Mouse (Mus musculus) lung, embryonic 16.5 days (tissue): ENCODE measurements around the gene Rasl11b. TPM values are rescaled to one million over a fixed set of nuclear protein-coding genes. Genes with fewer than 3 reads are reported as not detected.
A peak's percentile ranks its signal among the peaks of the same experiment; 100 is the strongest.

Source experiments
- ATAC-seq: fragments of 200-750 bp; cut with Nextera tagmentation; 2 replicates; pipeline ENCODE4 v1.8.0; 2017; ENCODE audit warnings: low read depth, mild to moderate bottlenecking, moderate library complexity
- H3K27ac ChIP-seq: fragments of 300-500 bp; sonication (generic); 2 replicates; pipeline ENCODE4 v1.5.1; 2014; ENCODE audit warnings: mild to moderate bottlenecking, control low read depth, low read length
- H3K27me3 ChIP-seq: fragments of 300-500 bp; sonication (generic); 2 replicates; pipeline ENCODE4 v1.6.1; 2014; ENCODE audit warnings: low read depth, low read length, mixed read lengths; ENCODE audit not compliant: control insufficient read depth, insufficient read depth
- H3K36me3 ChIP-seq: fragments of 300-500 bp; sonication (generic); 2 replicates; pipeline ENCODE4 v1.6.1; 2014; ENCODE audit warnings: low read length; ENCODE audit not compliant: control insufficient read depth, insufficient read depth
- H3K4me1 ChIP-seq: fragments of 300-500 bp; sonication (generic); replicated peaks from 2 replicates; pipeline ENCODE4 v1.6.1; 2014; ENCODE audit warnings: low read length, mixed read lengths; ENCODE audit not compliant: control insufficient read depth, insufficient read depth
- H3K4me2 ChIP-seq: fragments of 300-500 bp; sonication (generic); 2 replicates; pipeline ENCODE4 v1.6.1; 2014; ENCODE audit warnings: low read depth, low read length, control low read depth
- H3K4me3 ChIP-seq: fragments of 300-500 bp; sonication (generic); 2 replicates; pipeline ENCODE4 v1.5.1; 2014; ENCODE audit warnings: mild to moderate bottlenecking, low read length, control low read depth
- H3K9ac ChIP-seq: fragments of 300-500 bp; sonication (generic); 2 replicates; pipeline ENCODE4 v1.6.1; 2014; ENCODE audit warnings: low read length, control low read depth
- H3K9me3 ChIP-seq: fragments of 300-500 bp; sonication (generic); 2 replicates; pipeline ENCODE4 v1.6.1; 2016; ENCODE audit warnings: low read length; ENCODE audit not compliant: control insufficient read depth
- WGBS: fragments of 180-500 bp; shearing (Covaris S2); extraction: QIAGEN DNeasy Blood & Tissue Kit; methylation state at CpG from one replicate; pipeline ENCODE4 v1.1.7; 2014; 5-methylcytosine and 5-hydroxymethylcytosine counted together
- polyA plus RNA-seq: library from polyadenylated mRNA; unstranded; fragments of >200 nt; fragmentation: Nextera tagmentation; extraction: Ambion mirVana; gene quantifications from 2 replicates; pipeline ENCODE4 v1.2.1, GENCODE M21; 2015

The Rasl11b gene
- 182 and 188 TPM in 2 replicates for polyA plus RNA-seq

DNA sequence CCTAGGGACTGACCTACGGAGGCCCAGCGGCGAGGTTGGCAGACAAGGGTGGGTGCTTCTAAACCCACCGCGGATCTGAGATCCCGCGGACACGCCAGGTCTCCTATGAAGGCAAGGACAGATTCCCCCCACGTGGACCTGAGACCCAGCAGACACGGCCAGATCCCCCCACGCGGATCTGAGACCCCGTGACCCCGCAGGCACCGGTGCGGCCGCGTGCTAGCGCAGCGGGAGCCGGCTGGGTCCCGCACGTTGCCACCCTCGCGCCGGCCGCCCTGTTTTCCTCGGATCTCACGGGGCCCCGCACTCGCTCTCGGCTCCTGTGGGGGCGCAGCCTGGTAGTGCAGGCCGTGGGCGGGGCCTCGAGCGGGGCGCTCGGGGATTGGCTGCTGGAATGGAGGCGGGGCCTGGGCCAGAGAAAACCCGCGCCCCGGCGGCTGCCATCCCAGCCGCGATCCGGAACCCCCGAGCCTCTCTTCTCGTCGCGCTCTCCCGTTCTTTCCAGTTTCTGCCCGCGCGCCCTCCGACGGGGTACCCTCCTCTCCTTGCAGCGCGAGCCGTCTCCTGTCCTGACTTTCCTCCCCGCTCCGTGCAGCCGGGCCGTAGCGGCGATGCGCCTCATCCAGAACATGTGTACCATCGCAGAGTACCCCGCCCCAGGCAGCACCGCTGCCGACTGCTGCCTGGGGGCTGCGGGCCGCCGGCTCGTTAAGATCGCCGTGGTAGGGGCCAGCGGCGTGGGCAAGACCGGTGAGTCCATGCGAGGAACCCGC lies at the start of gene Rasl11b:
Gene Rasl11b, plus strand, starts transcription at position 446 of the 773 bp plus-strand sequence.
- Histone ChIP-seq H3K27ac (peak within 1 kb of the TSS; percentile 92), H3K27me3 (no peaks in the 10 kb centered on the region), H3K4me2 (peak within 1 kb of the TSS; percentile 99), H3K4me3 (peak within 1 kb of the TSS; percentile 99), H3K9me3 (no peaks in the 10 kb centered on the region), H3K4me1 (peaks cover 54% of the 10 kb centered on the region), H3K9ac (peak within 1 kb of the TSS; percentile 100), H3K36me3 (peaks cover 26% of the 10 kb centered on the region)
- WGBS, result under 1% methylated on average over 81 of the region's 82 CpGs
- peak; percentile 92 for ATAC-seq

DNA sequence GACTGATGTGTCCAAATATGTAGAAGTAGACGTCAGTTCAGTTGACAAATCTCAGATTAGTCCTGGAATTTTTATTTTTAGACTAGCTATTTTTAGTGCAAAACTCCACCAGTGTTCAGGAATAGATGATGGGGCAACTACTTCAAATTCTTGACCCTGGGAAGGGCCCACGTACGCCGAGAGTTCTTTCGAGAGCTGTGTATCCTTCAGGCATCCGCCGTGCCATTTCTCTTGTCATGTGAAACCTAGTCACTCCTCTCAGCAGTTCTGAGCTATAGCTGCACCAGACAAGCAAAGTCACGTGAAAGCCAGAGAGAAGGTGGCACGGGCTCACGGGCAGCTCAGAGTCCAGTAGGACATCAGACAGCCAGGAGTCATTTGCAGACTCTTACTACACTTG lies 47.5 kb upstream of the Rasl11b start:
- Histone ChIP-seq H3K4me3 (no peak overlapping the region), H3K4me2 (no peak overlapping the region), H3K27me3 (no peaks in the 10 kb centered on the region), H3K36me3 (no peaks in the 10 kb centered on the region), H3K9me3 (no peaks in the 10 kb centered on the region), H3K27ac (no peak overlapping the region), H3K4me1 (peaks cover 19% of the 10 kb centered on the region), H3K9ac (no peak overlapping the region)
- no peak for ATAC-seq
- WGBS, result 38% methylated on average over 10 of the region's 10 CpGs

GRCm38 (mm10) chr5:74149975-74150374 lies 45.1 kb upstream of the Rasl11b start:
- Histone ChIP-seq H3K9me3 (no peaks in the 10 kb centered on the region), H3K27me3 (no peaks in the 10 kb centered on the region), H3K36me3 (no peaks in the 10 kb centered on the region), H3K9ac (no peak overlapping the region), H3K27ac (peak overlapping the region; percentile 90), H3K4me2 (peak overlapping the region; percentile 36), H3K4me1 (peaks cover 14% of the 10 kb centered on the region), H3K4me3 (no peak overlapping the region)
- 63% methylated on average over 6 of the region's 6 CpGs for WGBS
- ATAC-seq, result peak; percentile 93

GRCm38 (mm10) chr5:74151774-74152173 lies 43.3 kb upstream of the Rasl11b start:
- Histone ChIP-seq H3K4me3 (no peak overlapping the region), H3K27me3 (no peaks in the 10 kb centered on the region), H3K27ac (no peak overlapping the region; the same call in 1 of the 2 replicates), H3K4me1 (peaks cover 18% of the 10 kb centered on the region), H3K9ac (no peak overlapping the region), H3K36me3 (no peaks in the 10 kb centered on the region), H3K9me3 (no peaks in the 10 kb centered on the region), H3K4me2 (no peak overlapping the region)
- peak; percentile 26; the same call in 1 of the 2 replicates for ATAC-seq
- 54% methylated on average over 11 of the region's 11 CpGs for WGBS

DNA sequence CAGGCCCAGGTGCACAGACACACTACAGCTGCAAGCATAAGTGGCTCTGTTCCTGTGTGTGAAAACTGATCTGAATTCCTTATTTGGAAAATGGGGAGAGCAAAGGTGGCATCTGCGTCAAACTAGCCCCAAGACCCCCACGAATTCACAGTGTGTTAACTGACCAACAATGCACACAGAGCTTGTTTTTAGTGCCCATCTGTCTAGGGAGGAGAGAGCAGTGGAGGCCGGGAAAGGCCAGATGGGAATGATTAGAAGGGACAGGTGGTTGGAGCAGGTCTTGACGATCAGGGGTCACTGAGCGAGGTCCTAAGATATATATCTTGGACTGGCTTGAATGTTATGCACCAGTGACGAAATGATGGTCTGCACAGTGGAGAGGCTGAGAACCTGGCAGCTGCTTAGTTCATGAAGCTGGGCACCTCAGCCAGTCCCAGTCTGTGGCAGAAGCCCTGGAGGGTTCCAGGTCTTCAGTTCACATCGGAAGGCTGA lies 39.2 kb upstream of the Rasl11b start:
- H3K27me3 ChIP-seq, result no peaks in the 10 kb centered on the region
- ATAC-seq, result no peak
- no peak overlapping the region for H3K4me2 ChIP-seq
- no peak overlapping the region for H3K27ac ChIP-seq
- no peaks in the 10 kb centered on the region for H3K36me3 ChIP-seq
- 55% methylated on average over 7 of the region's 7 CpGs for WGBS
- H3K4me3 ChIP-seq, result no peak overlapping the region
- H3K9ac ChIP-seq, result no peak overlapping the region
- peaks cover 20% of the 10 kb centered on the region for H3K4me1 ChIP-seq
- H3K9me3 ChIP-seq, result no peaks in the 10 kb centered on the region; the same call in 1 of the 2 replicates

DNA sequence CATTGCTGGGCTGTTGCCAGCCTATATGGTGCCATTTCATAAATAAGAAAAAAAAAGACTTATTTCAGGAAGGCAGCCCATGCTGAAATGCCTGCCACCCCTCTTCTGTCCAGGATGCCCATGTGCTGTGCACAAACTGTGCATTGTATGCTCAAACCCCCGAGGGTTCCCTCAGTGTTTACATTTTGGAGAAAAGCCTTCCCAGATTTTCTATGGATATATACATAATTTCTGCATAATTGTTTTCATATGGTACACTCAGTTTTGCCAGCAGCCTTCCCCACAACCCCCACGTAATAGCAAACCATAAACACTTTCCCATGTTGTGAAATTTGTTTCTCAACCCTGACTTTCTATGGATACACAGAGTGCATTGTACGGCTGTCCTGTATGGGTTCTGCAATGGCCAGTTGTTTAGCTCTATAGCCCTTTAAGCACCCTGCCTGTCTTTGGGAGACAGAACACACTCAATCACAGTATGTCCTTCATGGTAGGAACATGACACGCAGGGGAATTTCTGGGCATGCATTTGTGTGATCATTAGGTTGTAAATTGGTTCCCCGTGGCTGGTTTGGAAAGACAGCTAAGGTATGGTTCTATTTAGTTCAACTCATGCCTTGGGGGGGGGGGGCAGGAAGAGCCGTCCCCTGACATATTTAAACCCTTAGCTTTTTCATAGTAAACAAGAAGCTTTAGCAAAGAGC lies 36.0 kb upstream of the Rasl11b start:
- Histone ChIP-seq H3K27me3 (no peaks in the 10 kb centered on the region), H3K4me3 (no peak overlapping the region), H3K36me3 (no peaks in the 10 kb centered on the region), H3K4me2 (no peak overlapping the region), H3K4me1 (peaks cover 47% of the 10 kb centered on the region), H3K27ac (peak overlapping the region; percentile 97), H3K9me3 (no peaks in the 10 kb centered on the region; the same call in 1 of the 2 replicates), H3K9ac (no peak overlapping the region)
- WGBS, result 68% methylated on average over 6 of the region's 6 CpGs
- ATAC-seq, result no peak

GRCm38 (mm10) chr5:74159906-74160305 lies 35.2 kb upstream of the Rasl11b start:
- no peaks in the 10 kb centered on the region for H3K27me3 ChIP-seq
- H3K4me2 ChIP-seq, result no peak overlapping the region
- H3K9ac ChIP-seq, result no peak overlapping the region
- ATAC-seq, result no peak
- H3K4me1 ChIP-seq, result peaks cover 47% of the 10 kb centered on the region
- no peaks in the 10 kb centered on the region for H3K36me3 ChIP-seq
- H3K4me3 ChIP-seq, result no peak overlapping the region
- H3K27ac ChIP-seq, result peak overlapping the region; percentile 97
- no peaks in the 10 kb centered on the region; the same call in 1 of the 2 replicates for H3K9me3 ChIP-seq
- WGBS, result 14% methylated on average over 7 of the region's 7 CpGs

- peaks cover 47% of the 10 kb centered on the region for H3K4me1 ChIP-seq
- H3K4me3 ChIP-seq, result no peak overlapping the region
- no peaks in the 10 kb centered on the region for H3K36me3 ChIP-seq
- no peaks in the 10 kb centered on the region; the same call in 1 of the 2 replicates for H3K9me3 ChIP-seq
- H3K27ac ChIP-seq, result peak overlapping the region; percentile 97
- no peak overlapping the region for H3K4me2 ChIP-seq
- H3K9ac ChIP-seq, result no peak overlapping the region
- WGBS, result 43% methylated on average over 4 of the region's 4 CpGs
- H3K27me3 ChIP-seq, result no peaks in the 10 kb centered on the region
- ATAC-seq, result no peak
Measured at GRCm38 (mm10) chr5:74160349-74160748, 34.7 kb upstream of the Rasl11b start.

- WGBS, result 6% methylated on average over 15 of the region's 15 CpGs
- Histone ChIP-seq H3K9me3 (no peaks in the 10 kb centered on the region; the same call in 1 of the 2 replicates), H3K9ac (peak overlapping the region; percentile 54), H3K4me3 (peak overlapping the region; percentile 36), H3K4me2 (peak overlapping the region; percentile 58), H3K27me3 (no peaks in the 10 kb centered on the region), H3K36me3 (no peaks in the 10 kb centered on the region), H3K4me1 (peaks cover 46% of the 10 kb centered on the region), H3K27ac (peak overlapping the region; percentile 97)
- peak; percentile 94 for ATAC-seq
Measured at GRCm38 (mm10) chr5:74161297-74161926, 33.7 kb upstream of the Rasl11b start.
